ENCODE assay signal across 9 mouse cellular contexts in genomic region chr9:67156590-67157259, GRCm38 (mm10).
DNase-seq lines count a peak whose midpoint lies in the region; ATAC-seq and TF ChIP-seq lines count a peak whose summit lies in the region.
"Had no signal": no experiment of that assay in that cellular context is flagged by ENCODE, and none has a peak within 500 bp of the region (broad histone marks: within the 10 kb centered on the region; RNA-seq: fewer than 3 reads in every experiment).

No protein-coding gene starts in this region.

- WGBS in liver, embryonic 11.5 days = 56% methylated on average over 3 of the region's 3 CpGs
- 48% methylated on average over 3 of the region's 3 CpGs for WGBS in liver, embryonic 14.5 days (ENCODE audit: insufficient replicate concordance)

- ATAC-seq in liver, embryonic 11.5 days (replicated peaks; ENCODE audit: low FRiP score) = no peak
- no peak for ATAC-seq in liver, embryonic 14.5 days (ENCODE audit: insufficient read depth)

- H3K4me3 ChIP-seq in liver, embryonic 11.5 days (ENCODE audit: low read depth, low read length) = no peak overlapping the region
- no peak overlapping the region for H3K4me3 ChIP-seq in ES-E14 (ENCODE audit: insufficient read depth in 1 of 2, low read depth in 1 of 2, low read length in 2 of 2, poor library complexity in 1 of 2, severe bottlenecking in 1 of 2)
- H3K4me3 ChIP-seq in liver, embryonic 14.5 days (ENCODE audit: insufficient read depth in 1 of 2, low read depth in 2 of 2, low read length in 2 of 2) = no peak overlapping the region
- H3K4me3 ChIP-seq: limb, embryonic 13.5 days had no signal

- in situ Hi-C loops in ES-E14 (cut with MboI; ENCODE audit: low sequenced_read_pairs in 2 of 2, unreplicated experiment in 2 of 2) = no loop called here

- H3K9me3 ChIP-seq in liver, embryonic 11.5 days (ENCODE audit: control insufficient read depth, low read length) = no peaks in the 10 kb centered on the region
- no peaks in the 10 kb centered on the region for H3K9me3 ChIP-seq in ES-E14 (ENCODE audit: control insufficient read depth, insufficient read depth, low read depth, low read length)
- no peaks in the 10 kb centered on the region for H3K9me3 ChIP-seq in liver, embryonic 14.5 days (ENCODE audit: control insufficient read depth, low read length)
- H3K9me3 ChIP-seq: limb, embryonic 13.5 days had no signal

- no peak overlapping the region for H3K27ac ChIP-seq in liver, embryonic 11.5 days (ENCODE audit: low read depth, low read length)
- H3K27ac ChIP-seq in ES-E14 (ENCODE audit: insufficient read depth, low read depth, low read length, poor library complexity, severe bottlenecking) = no peak overlapping the region
- no peak overlapping the region for H3K27ac ChIP-seq in liver, embryonic 14.5 days
- H3K27ac ChIP-seq: limb, embryonic 13.5 days had no signal

- no peak for TF ChIP-seq EP300 in liver, embryonic 14.5 days (IDR thresholded peaks at IDR 0.05; ENCODE audit: low read depth)

- H3K4me1 ChIP-seq in liver, embryonic 11.5 days (replicated peaks; ENCODE audit: control insufficient read depth, insufficient read depth, low read length) = no peaks in the 10 kb centered on the region
- peaks cover 2 to 21% of the 10 kb centered on the region in 2 experiments; a peak in 3 of 4 replicates for H3K4me1 ChIP-seq in ES-E14 (ENCODE audit: control insufficient read depth in 2 of 2, insufficient read depth in 2 of 2, low read length in 2 of 2, poor library complexity in 1 of 2)
- H3K4me1 ChIP-seq in liver, embryonic 14.5 days (replicated peaks; ENCODE audit: control insufficient read depth in 2 of 2, insufficient read depth in 2 of 2, low read length in 1 of 2) = peaks cover 0 to 5% of the 10 kb centered on the region in 2 experiments; a peak in 1 of 4 replicates

- no peak overlapping the region for H3K4me2 ChIP-seq in liver, embryonic 11.5 days
- H3K4me2 ChIP-seq in liver, embryonic 14.5 days (ENCODE audit: low read depth) = no peak overlapping the region
- H3K4me2 ChIP-seq: limb, embryonic 13.5 days had no signal

- no peaks in the 10 kb centered on the region for H3K36me3 ChIP-seq in liver, embryonic 11.5 days (ENCODE audit: control insufficient read depth, insufficient read depth, low read length)
- H3K36me3 ChIP-seq in ES-E14 (ENCODE audit: control insufficient read depth, insufficient read depth, low read length, poor library complexity, severe bottlenecking) = peaks cover 2% of the 10 kb centered on the region; the same call in 1 of the 2 replicates
- no peaks in the 10 kb centered on the region for H3K36me3 ChIP-seq in liver, embryonic 14.5 days (replicated peaks; ENCODE audit: control insufficient read depth, insufficient read depth, low read depth)
- H3K36me3 ChIP-seq: limb, embryonic 13.5 days had no signal

- DNase-seq in liver = peak; percentile 40
- no peak for DNase-seq in liver, embryonic 11.5 days (ENCODE audit: low spot score)
- peak; percentile 30 for DNase-seq in ES-E14 (ENCODE audit: low read depth, low spot score)
- peak; percentile 60 for DNase-seq in brain, adult 2 months (ENCODE audit: low read depth, low spot score)
- peak; percentile 43 for DNase-seq in gastrocnemius, postnatal 25 days
- no peak for DNase-seq in liver, embryonic 14.5 days (ENCODE audit: low read depth in 3 of 3, low spot score in 3 of 3)
- DNase-seq in thymus, postnatal 36 days = peak; percentile 5 to 6
- DNase-seq in layer of hippocampus, postnatal 25 days (ENCODE audit: extremely low spot score in 1 of 2, low spot score in 1 of 2) = no peak

- H3K27me3 ChIP-seq in liver, embryonic 11.5 days (replicated peaks; ENCODE audit: control insufficient read depth, insufficient read depth, low read length) = no peaks in the 10 kb centered on the region
- H3K27me3 ChIP-seq in liver, embryonic 14.5 days (ENCODE audit: control insufficient read depth, insufficient read depth, low read length) = no peaks in the 10 kb centered on the region
- H3K27me3 ChIP-seq: limb, embryonic 13.5 days had no signal

- H3K9ac ChIP-seq in liver, embryonic 11.5 days (ENCODE audit: low read depth, low read length) = no peak overlapping the region
- H3K9ac ChIP-seq in ES-E14 (ENCODE audit: insufficient read depth, low read depth, low read length, poor library complexity, severe bottlenecking) = no peak overlapping the region
- no peak overlapping the region for H3K9ac ChIP-seq in liver, embryonic 14.5 days (replicated peaks)
- H3K9ac ChIP-seq: limb, embryonic 13.5 days had no signal

- TF ChIP-seq CTCF in liver, embryonic 14.5 days (IDR thresholded peaks at IDR 0.05; ENCODE audit: low read depth) = peak; percentile 70

TF ChIP-seq in ES-E14, 5 proteins besides CTCF, POLR2A, EP300 and RAD21:
- TF ChIP-seq HCFC1 (IDR thresholded peaks at IDR 0.05; ENCODE audit: borderline replicate concordance, insufficient read depth, low read length) (no peak), ZC3H11A (IDR thresholded peaks at IDR 0.05; ENCODE audit: borderline replicate concordance, low read depth, low read length) (peak; percentile 21; the same call in 1 of the 2 replicates)
TF ChIP-seq in ES-E14: peak in this region for 1.

Comparison
In these comparisons a context has a peak if more than half of its experiments do, and no peak if none do; other contexts are left out.
1. DNase-seq: peak in liver (single experiment), ES-E14 (single experiment), brain, adult 2 months (single experiment), gastrocnemius, postnatal 25 days (single experiment) and thymus, postnatal 36 days (2 of 2); none in liver, embryonic 11.5 days (single experiment), liver, embryonic 14.5 days (0 of 3) and layer of hippocampus, postnatal 25 days (0 of 2).